Mouse (Mus musculus): ENCODE measurements at regions not wholly inside any gene's neighbourhood (a gene's known extent, or its start where the extent isn't known, plus 50 kb on each side); places are given as distances from the start of the nearest gene placed in this dataset.

DNA sequence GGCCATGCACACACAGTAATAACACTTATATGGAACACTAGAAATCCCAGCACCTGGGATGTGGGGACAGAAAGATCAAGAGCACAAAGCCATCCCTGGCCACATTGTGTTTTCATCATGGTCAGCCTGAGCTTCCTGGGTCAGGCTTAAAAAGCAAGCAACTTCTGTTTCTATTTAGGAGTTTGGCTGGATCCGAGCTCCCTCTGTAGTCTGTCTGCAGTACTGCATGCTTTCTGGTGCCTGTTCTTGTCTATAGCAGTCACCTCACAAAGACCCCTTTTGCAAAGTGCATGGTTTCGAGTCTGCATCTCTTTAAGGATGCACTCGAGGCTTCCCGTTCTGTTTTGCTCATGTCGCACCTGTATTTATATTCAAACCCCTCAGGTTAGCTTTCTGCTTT is 73.4 kb upstream of the Gm14444 start:
- 27% methylated on average over 5 of the region's 5 CpGs for WGBS
- Histone ChIP-seq H3K9ac (ENCODE audit: low read length) (no peak overlapping the region), H3K36me3 (ENCODE audit: control insufficient read depth, insufficient read depth, low read length) (no peaks in the 10 kb centered on the region), H3K4me1 (ENCODE audit: control insufficient read depth, insufficient read depth, low read length) (no peaks in the 10 kb centered on the region), H3K9me3 (replicated peaks; ENCODE audit: control insufficient read depth, low read length) (no peaks in the 10 kb centered on the region), H3K27me3 (ENCODE audit: control insufficient read depth, insufficient read depth, low read length) (no peaks in the 10 kb centered on the region), H3K27ac (ENCODE audit: low read length) (no peak overlapping the region), H3K4me2 (ENCODE audit: low read depth, low read length) (no peak overlapping the region), H3K4me3 (replicated peaks; ENCODE audit: low read length) (no peak overlapping the region)
- ATAC-seq (ENCODE audit: insufficient read depth, low FRiP score), result no peak

DNA sequence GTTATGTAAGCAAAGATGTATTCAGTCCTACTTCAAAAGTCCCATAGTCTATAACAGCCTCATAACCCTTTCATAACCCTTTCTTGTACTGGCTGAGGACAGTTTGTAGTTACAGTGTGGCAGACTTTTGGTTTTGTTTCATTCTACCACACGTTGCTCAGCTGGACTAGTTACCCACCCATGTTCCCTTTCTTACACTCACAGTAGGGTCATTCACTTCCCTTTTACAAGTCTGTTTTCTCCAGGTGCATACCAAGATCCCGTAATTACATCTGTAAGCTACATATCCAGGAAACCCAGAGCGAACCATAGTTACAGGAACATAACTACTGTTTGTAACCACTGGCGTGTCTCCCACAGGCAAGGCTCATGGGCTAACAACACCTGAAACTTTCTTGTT is 72.1 kb upstream of the Gm14444 start:
- Histone ChIP-seq H3K9ac (ENCODE audit: low read length) (no peak overlapping the region), H3K36me3 (ENCODE audit: control insufficient read depth, insufficient read depth, low read length) (no peaks in the 10 kb centered on the region), H3K9me3 (replicated peaks; ENCODE audit: control insufficient read depth, low read length) (no peaks in the 10 kb centered on the region), H3K4me3 (replicated peaks; ENCODE audit: low read length) (no peak overlapping the region), H3K27ac (ENCODE audit: low read length) (no peak overlapping the region), H3K4me2 (ENCODE audit: low read depth, low read length) (no peak overlapping the region), H3K27me3 (ENCODE audit: control insufficient read depth, insufficient read depth, low read length) (no peaks in the 10 kb centered on the region), H3K4me1 (ENCODE audit: control insufficient read depth, insufficient read depth, low read length) (no peaks in the 10 kb centered on the region)
- WGBS, result 79% methylated on average over 4 of the region's 4 CpGs
- ATAC-seq (ENCODE audit: insufficient read depth, low FRiP score), result no peak

DNA sequence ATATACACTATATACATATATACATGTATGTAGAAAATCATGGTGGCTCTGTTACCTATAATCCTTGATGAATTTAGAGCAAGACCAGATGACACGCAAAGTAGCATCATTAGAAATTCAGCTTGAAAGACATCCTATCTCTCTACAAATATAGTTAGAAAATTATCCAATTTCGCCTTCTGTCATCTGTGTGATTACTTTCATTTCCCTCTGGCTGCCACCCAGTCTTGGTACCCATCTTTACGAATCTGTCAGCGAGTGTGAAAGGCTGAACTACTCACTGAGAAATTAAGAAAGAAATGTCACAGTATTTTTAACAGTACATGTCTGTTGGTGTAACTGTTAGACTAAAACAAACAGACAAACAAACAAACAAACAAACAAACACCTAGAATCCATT is 67.8 kb upstream of the Gm14444 start:
- WGBS, result 86% methylated on average over 4 of the region's 4 CpGs
- no peaks in the 10 kb centered on the region for H3K27me3 ChIP-seq (ENCODE audit: control insufficient read depth, insufficient read depth, low read length)
- H3K36me3 ChIP-seq (ENCODE audit: control insufficient read depth, insufficient read depth, low read length), result no peaks in the 10 kb centered on the region

DNA sequence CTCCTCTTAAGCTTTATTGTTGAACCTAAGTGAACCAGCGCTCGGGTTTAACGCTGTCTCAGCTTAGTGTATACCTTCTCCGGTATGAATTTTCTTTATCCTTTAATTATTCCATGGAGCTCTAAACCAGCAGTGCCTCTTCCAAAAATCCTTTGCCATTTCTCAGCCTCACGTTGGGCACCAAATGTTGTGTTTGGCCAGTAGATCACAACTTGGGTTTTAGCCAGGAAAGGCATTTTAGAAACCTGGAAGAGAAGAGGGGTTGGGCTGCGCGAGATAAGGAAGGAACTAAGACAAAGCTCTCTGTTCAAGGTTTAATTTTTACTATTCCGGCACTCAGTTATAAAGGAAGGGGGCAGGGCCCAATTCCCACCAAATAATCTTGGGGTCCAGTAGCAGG is 61.9 kb upstream of the Gm14444 start:
- Histone ChIP-seq H3K4me2 (ENCODE audit: low read depth, low read length) (no peak overlapping the region), H3K4me1 (ENCODE audit: control insufficient read depth, insufficient read depth, low read length) (no peaks in the 10 kb centered on the region), H3K4me3 (replicated peaks; ENCODE audit: low read length) (no peak overlapping the region), H3K36me3 (ENCODE audit: control insufficient read depth, insufficient read depth, low read length) (no peaks in the 10 kb centered on the region), H3K9ac (ENCODE audit: low read length) (no peak overlapping the region), H3K27ac (ENCODE audit: low read length) (no peak overlapping the region), H3K9me3 (replicated peaks; ENCODE audit: control insufficient read depth, low read length) (no peaks in the 10 kb centered on the region), H3K27me3 (ENCODE audit: control insufficient read depth, insufficient read depth, low read length) (no peaks in the 10 kb centered on the region)
- 85% methylated on average over 8 of the region's 8 CpGs for WGBS
- ATAC-seq (ENCODE audit: insufficient read depth, low FRiP score), result no peak

More for the DNA sequence above, 67.8 kb upstream of the Gm14444 start:
- H3K27ac ChIP-seq (ENCODE audit: low read length), result no peak overlapping the region
- H3K4me1 ChIP-seq (ENCODE audit: control insufficient read depth, insufficient read depth, low read length), result no peaks in the 10 kb centered on the region
- no peak overlapping the region for H3K4me2 ChIP-seq (ENCODE audit: low read depth, low read length)
- no peak overlapping the region for H3K9ac ChIP-seq (ENCODE audit: low read length)
- H3K4me3 ChIP-seq (replicated peaks; ENCODE audit: low read length), result no peak overlapping the region
- ATAC-seq (ENCODE audit: insufficient read depth, low FRiP score), result no peak
- H3K9me3 ChIP-seq (replicated peaks; ENCODE audit: control insufficient read depth, low read length), result no peaks in the 10 kb centered on the region
